ENCODE assay signal across 10 mouse cellular contexts in genomic region chr16:90400906-90401666, GRCm38 (mm10). TPM values are rescaled to one million over a fixed set of nuclear protein-coding genes. Genes with fewer than 3 reads are reported as not detected.
DNase-seq lines count a peak whose midpoint lies in the region; ATAC-seq lines count a peak whose summit lies in the region.
"Had no signal": no experiment of that assay in that cellular context is flagged by ENCODE, and none has a peak within 500 bp of the region (broad histone marks: within the 10 kb centered on the region; RNA-seq: fewer than 3 reads in every experiment).

No protein-coding gene starts in this region.

- peak overlapping the region; percentile 61; the same call in 1 of the 2 replicates for H3K27ac ChIP-seq in kidney, embryonic 16.5 days (ENCODE audit: low read length)
- H3K27ac ChIP-seq in hindbrain, embryonic 13.5 days: no peak overlapping the region
- no peak overlapping the region for H3K27ac ChIP-seq in neural tube, embryonic 14.5 days (ENCODE audit: low read depth, low read length)

- H3K9ac ChIP-seq in kidney, embryonic 16.5 days (replicated peaks; ENCODE audit: low read length): no peak overlapping the region
- H3K9ac ChIP-seq in hindbrain, embryonic 13.5 days: no peak overlapping the region
- H3K9ac ChIP-seq in neural tube, embryonic 14.5 days (replicated peaks; ENCODE audit: low read depth, low read length): no peak overlapping the region

- H3K27me3 ChIP-seq in kidney, embryonic 16.5 days (ENCODE audit: insufficient read depth, low read length): no peaks in the 10 kb centered on the region
- H3K27me3 ChIP-seq in hindbrain, embryonic 13.5 days: no peaks in the 10 kb centered on the region
- H3K27me3 ChIP-seq in neural tube, embryonic 14.5 days (ENCODE audit: control insufficient read depth, insufficient read depth, low read length): no peaks in the 10 kb centered on the region

- no peak overlapping the region for H3K4me3 ChIP-seq in kidney, embryonic 16.5 days (ENCODE audit: low read length)
- no peak overlapping the region for H3K4me3 ChIP-seq in hindbrain, embryonic 13.5 days
- no peak overlapping the region for H3K4me3 ChIP-seq in neural tube, embryonic 14.5 days (ENCODE audit: low read depth, low read length)

- H3K4me1 ChIP-seq in kidney, embryonic 16.5 days (ENCODE audit: insufficient read depth, low read length): peaks cover 50% of the 10 kb centered on the region
- peaks cover 39% of the 10 kb centered on the region for H3K4me1 ChIP-seq in hindbrain, embryonic 13.5 days (replicated peaks)
- peaks cover 3% of the 10 kb centered on the region; the same call in 1 of the 2 replicates for H3K4me1 ChIP-seq in neural tube, embryonic 14.5 days (ENCODE audit: control insufficient read depth, insufficient read depth, low read length)

- H3K4me2 ChIP-seq in kidney, embryonic 16.5 days (replicated peaks; ENCODE audit: low read depth, low read length): peak overlapping the region; percentile 18; the same call in 1 of the 2 replicates
- 0 out of 2 replicates have a peak overlapping the region, but pooled peaks have one; percentile 21 for H3K4me2 ChIP-seq in hindbrain, embryonic 13.5 days
- H3K4me2 ChIP-seq in neural tube, embryonic 14.5 days (ENCODE audit: low read depth, low read length): no peak overlapping the region

- no peaks in the 10 kb centered on the region for H3K36me3 ChIP-seq in kidney, embryonic 16.5 days (ENCODE audit: insufficient read depth, low read length)
- no peaks in the 10 kb centered on the region for H3K36me3 ChIP-seq in hindbrain, embryonic 13.5 days
- H3K36me3 ChIP-seq in neural tube, embryonic 14.5 days (ENCODE audit: control insufficient read depth, insufficient read depth, low read length): no peaks in the 10 kb centered on the region

- no peak for DNase-seq in kidney, postnatal 10 days
- DNase-seq in embryo, embryonic 11 days: peak; percentile 59
- DNase-seq in T-cell, adult 2 months (ENCODE audit: low spot score): no peak
- DNase-seq in frontal cortex, postnatal 10 days (ENCODE audit: low spot score in 2 of 2): no peak
- DNase-seq: cerebellum, adult 18-20 months; lung, adult 2 months had no signal

- H3K9me3 ChIP-seq in kidney, embryonic 16.5 days (ENCODE audit: low read length): no peaks in the 10 kb centered on the region
- no peaks in the 10 kb centered on the region for H3K9me3 ChIP-seq in hindbrain, embryonic 13.5 days
- no peaks in the 10 kb centered on the region for H3K9me3 ChIP-seq in neural tube, embryonic 14.5 days (ENCODE audit: control insufficient read depth, low read length)

- peak; percentile 43; the same call in 1 of the 2 replicates for ATAC-seq in kidney, embryonic 16.5 days (ENCODE audit: low FRiP score, low TSS enrichment)
- ATAC-seq in hindbrain, embryonic 13.5 days (ENCODE audit: low FRiP score): no peak
- ATAC-seq in neural tube, embryonic 14.5 days (ENCODE audit: low read depth): peak; percentile 55; the same call in 1 of the 2 replicates
- no peak for ATAC-seq in monocyte, adult 5-6 weeks (replicated peaks; ENCODE audit: insufficient number of reproducible peaks, low FRiP score, low TSS enrichment, poor library complexity, severe bottlenecking)

- WGBS in kidney, embryonic 16.5 days: 31% methylated on average over 12 of the region's 12 CpGs
- WGBS in hindbrain, embryonic 13.5 days: 19% methylated on average over 12 of the region's 12 CpGs
- 21% methylated on average over 12 of the region's 12 CpGs for WGBS in neural tube, embryonic 14.5 days

RNA-seq across cellular contexts. Expression of gene Hunk, which starts 15.3 kb away (rescaled TPM):
- 11.3 and 12.7 TPM in 2 replicates for polyA plus RNA-seq in kidney, embryonic 16.5 days (2015; fragmentation: Nextera tagmentation; extraction: Ambion mirVana)
- polyA plus RNA-seq in hindbrain, embryonic 13.5 days (2015; fragmentation: Nextera tagmentation; extraction: Ambion mirVana): 7.3 and 7.8 TPM in 2 replicates
- polyA plus RNA-seq in neural tube, embryonic 14.5 days (2014; fragmentation: Nextera tagmentation; extraction: Ambion mirVana): 7.4 and 8.0 TPM in 2 replicates
- total RNA-seq in monocyte, adult 5-6 weeks (2017): not detected in 3 replicates

Comparison
In these comparisons a context has a peak if more than half of its experiments do, and no peak if none do; other contexts are left out.
1. ATAC-seq: peak in kidney, embryonic 16.5 days (single experiment) and neural tube, embryonic 14.5 days (single experiment); none in hindbrain, embryonic 13.5 days (single experiment) and monocyte, adult 5-6 weeks (single experiment).